Mouse (Mus musculus) urinary bladder, postnatal 36 days (tissue): ENCODE data around the gene Nkap.
"Not testable (repeated sequence)": the region's sequence is repeated elsewhere in the genome, so short reads cannot be mapped to it uniquely, and the experiment has no call there.

Experiments
- DNase-seq, 2 experiments: peaks; one replicate each; pipeline ENCODE4 v3.0.0; 2022; ENCODE audit warnings: low spot score in 2 of 2, mixed read lengths in 1 of 2

Gene Nkap

DNA sequence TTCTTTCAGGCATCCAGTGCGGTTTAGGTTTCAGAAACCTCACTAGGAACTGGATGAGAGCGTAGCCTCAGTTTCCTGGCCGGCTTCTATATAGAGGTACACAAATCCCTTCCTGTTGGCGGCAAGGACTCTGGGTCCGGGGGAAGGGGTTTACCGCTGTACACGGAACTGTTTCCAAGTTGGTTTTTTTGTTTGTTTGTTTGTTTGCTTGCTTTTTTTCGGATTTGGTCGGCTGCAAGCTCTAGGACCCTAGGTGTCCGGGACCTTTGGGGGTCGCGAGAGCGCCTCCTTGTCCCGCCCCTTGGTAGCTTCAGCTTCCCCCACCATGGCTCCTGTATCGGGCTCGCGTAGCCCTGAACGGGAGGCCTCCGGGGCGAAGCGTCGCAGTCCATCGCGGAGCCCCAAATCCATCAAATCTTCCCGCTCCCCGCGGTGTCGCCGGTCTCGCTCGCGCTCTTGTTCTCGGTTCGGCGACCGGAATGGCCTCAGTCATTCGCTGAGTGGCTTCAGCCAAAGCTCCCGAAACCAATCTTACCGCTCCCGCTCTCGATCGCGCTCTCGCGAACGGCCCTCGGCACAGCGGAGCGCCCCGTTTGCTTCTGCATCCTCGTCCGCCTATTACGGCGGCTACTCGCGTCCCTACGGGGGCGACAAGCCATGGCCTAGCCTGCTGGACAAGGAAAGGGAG lies at the start of gene Nkap:
TSS of gene Nkap (plus strand) at position 125 of the 688 bp plus-strand sequence.
- peak; percentile 45 to 54 for DNase-seq

DNA sequence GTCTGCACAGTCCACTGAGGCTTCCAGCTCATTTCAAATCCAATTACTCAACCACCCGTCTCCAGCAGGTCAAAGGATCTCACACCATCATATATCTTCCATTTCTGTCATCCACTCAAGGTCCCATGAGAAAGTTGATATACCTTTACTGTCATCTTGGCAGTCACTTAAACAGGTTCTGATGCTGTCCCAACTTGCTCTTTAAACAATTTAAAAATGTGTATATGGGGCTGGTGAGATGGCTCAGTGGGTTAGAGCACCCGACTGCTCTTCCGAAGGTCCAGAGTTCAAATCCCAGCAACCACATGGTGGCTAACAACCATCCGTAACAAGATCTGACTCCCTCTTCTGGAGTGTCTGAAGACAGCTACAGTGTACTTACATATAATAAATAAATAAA lies 46.2 kb upstream of the Nkap start:
- DNase-seq = not testable (repeated sequence)

DNA sequence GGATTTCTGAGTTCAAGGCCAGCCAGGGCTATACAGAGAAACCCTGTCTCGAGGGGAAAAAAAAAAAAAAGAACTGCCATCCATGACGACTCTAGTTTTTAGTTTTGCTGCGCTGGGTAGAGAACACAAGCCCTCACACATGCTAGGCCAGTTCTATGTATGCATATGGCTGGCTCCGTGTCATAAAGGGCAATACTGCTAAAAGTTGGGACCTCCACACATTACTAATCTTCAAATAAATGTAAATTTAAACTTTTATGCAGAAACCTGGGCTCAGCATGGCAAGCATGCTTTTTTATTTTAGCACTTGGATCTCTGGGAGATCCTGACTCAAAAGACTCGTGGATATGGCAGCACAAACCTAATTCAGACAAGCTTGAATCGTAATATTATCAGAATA lies 45.4 kb upstream of the Nkap start:
- no peak for DNase-seq

DNA sequence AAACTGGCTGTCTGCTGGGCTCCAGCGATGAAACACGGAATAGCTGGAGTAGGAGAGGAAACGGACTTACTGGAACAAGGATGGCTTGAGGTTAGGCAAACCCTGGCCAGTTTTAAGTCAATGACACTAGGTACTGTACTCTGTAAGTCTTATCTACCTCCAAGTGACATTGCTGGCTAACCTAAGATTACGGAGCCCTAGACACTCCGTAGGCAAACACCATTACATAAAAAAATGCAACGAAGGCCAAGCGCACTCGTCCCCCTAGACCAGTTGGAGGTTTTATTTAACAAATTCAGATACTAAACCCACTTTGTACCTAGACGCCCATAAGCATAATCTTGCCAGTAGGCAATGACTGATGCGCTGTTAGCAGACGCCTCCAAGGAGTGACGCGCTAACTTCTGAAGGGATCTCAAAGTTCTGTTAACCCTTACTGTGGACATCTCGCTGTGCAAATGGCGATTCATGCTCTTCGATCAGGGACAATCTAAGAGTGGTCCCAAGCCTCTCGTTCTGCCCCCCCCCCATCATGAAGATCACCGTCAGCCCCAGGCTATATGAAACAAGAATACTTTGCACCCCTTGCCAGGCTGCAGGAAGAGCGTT lies 42.2 kb upstream of the Nkap start:
- DNase-seq = no peak

DNA sequence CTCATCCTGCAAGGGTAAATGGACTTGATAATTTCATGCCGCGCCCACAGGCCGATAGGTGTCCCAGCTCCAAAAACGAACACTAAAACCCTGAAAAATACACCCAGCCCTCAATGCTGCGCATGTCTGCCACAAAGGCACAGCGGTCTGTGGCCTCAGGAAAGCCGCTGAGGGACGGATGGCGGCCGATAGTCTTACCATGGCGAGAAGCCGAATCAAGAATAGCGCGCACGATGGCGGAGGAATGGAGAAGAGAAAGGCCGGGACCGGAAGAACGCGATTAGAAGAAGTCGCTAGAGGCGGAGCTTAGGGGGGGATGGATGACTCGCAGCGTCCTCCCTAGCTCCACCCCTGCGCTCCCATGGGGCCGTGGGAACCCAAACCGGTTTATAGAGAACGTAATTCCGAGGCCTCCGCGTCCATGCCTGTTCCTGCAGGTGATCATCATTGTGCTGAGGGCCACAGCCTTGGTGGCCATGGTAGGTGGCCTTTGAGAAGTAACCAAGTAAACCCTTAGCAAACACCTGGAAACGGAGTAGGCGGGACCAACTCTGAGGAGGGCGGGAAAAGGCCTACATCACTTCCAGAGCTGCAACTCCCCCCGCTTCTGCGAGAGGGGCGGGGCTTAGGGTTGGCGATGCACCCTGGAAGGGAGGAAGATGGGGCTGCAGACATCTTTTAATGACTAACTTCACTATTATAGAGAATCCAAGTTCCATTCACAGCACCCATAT lies 41.5 kb upstream of the Nkap start, which contains the start of gene Rpl39:
TSS of gene Rpl39 (minus strand) at position 476 of the 734 bp plus-strand sequence.
- DNase-seq = peak; percentile 75 to 86

DNA sequence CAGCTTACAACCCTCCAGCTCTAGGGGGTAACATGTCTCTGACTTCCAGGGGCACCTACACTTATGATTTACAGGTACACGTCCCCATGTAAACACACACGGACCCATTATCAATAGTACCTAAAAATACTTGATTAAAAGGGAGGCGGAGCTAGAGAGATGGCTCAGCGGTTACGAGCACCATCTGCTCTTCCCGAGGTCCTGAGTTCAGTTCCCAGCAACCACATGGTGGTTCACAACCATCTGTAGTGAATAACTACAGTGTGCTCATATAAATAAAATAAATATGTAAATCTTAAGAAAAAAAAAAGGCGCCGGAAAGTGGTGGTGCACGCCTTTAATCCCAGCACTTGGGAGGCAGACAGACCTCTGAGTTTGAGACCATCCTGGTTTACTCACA lies 40.9 kb upstream of the Nkap start:
- DNase-seq = no peak

DNA sequence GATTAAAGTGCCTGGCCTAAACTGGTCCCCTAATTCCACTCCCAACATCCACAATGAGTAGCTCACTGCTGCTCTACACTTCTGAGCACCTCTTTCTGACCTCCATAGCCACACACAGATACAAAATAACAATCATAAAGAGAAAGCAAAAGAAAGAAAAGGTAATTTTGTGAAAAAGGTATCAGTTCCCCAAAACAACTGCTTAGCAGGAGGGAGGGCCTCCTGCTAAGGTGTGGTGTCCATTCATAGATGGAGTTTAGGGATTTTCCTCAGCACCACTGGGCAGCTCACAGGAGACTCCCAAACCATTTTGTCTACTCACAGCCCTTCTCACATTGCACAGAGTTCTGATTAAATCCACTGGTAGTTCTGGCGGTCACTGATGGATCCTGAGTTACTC lies 37.8 kb upstream of the Nkap start:
- no peak for DNase-seq

DNA sequence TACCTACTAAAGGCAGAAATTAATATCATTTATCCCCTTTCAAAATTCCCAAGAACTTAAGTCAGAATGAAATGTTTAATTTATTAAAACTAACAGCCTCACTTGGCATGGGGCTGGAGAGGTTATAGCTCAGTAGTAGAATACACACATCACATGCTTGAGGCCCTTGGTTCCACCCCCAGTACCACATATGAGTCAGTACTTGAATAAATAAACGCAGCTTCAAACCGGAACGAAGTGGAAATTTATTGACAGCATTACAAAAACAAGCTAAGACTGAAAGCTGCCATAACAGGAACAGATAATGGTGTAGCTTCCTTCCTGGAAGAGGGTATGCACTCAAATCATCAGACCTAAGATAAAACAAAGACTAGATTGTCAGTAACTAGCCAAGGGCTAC lies 35.1 kb upstream of the Nkap start:
- no peak for DNase-seq

DNA sequence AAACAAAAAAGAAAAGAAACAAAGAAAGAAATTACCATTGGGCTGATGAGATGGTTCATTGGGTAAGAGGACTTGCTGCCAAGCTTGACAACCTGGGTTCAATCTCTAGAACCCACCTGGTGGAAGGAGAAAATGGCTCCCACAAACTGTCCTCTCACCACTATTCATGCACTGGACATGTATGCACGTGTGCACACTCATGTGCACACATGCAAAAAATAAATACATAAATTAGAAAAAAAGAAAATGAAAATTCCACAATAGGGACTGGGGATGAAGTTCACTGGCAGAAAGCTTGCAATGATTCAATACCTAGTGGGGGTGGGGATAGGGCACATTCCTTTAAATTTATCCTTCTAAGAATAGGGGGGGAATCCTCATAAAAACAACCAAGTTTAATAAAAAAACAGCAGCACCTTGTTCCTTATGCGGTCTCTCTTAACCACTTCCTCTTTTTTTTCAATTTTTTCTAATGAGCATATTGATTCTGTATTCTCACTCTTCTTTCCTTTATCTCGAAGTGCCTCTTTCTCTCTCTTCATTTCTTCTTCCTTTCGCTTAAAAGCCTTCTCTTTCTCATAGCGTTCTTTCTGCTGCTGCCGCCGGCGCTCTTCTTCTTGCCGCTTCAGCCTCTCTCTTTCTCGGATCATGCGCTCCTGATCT lies 31.4 kb upstream of the Nkap start:
- no peak for DNase-seq

DNA sequence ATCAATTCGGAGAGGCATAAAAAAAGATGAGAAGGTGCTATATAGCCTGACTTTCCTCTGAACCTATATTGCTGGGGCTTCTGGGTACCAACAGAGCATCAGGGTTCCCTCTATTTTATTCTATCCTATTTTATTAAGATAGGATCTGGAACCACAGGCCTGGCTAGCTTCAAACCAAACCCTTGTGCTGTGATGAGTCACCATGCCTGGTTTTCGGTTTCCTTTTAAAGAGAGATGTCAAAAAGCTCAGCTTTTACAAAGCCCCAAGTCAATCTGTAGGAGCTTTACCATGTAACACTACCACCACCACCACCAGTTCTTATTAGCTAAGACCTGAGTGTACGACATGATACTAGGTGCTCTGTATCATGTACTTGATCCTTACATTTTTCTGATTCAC lies 27.9 kb upstream of the Nkap start:
- no peak for DNase-seq

DNA sequence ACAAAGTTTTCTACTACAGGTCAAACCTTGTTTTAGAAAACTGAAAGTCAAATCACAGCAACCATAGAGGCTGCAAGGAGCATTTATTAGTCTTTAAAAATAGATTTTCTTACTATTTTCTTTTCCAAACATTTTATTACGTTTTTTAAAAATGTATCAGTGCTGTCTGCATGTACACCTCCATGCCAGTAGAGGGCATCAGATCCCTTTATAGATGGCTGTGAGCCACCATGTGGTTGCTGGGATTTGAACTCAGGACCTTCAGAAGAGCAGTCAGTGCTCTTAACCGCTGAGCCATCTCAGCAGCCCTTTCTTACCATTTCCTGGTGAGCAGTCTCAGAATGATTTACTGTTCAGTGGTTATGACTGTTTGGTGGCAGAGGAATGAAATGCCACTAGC lies 22.8 kb upstream of the Nkap start:
- no peak for DNase-seq

DNA sequence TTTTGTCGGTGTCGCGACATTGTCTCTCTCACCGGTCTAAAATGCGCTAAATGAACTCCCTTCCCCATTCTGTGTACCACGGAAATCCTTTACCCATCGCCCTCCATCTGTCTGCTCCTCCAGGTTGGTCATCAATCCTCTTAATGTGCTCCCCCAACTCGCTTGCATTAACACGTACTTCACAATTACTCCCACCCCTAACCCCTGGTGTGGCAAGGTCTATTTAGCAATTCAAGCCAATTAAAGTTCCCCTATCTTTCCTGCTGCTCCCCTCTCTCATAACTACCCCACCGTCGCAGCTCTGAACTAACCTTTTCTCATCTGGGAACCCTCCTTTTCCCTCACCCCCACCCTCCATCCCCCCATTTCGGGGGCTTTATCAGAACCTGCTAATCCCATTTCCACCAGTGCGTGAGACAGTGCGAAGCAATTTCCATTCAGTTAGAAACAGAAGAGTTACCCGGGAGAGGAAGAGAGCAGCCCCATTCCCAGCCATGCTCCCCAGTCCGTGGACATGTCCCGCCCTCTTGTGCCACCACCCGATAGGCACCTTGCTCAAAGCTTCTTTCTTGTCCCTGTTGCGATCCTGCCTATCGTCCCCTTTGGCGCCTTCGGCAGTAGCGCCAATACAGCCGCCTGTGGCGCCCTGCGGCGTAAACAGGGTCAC lies 16.9 kb upstream of the Nkap start:
- no peak for DNase-seq

DNA sequence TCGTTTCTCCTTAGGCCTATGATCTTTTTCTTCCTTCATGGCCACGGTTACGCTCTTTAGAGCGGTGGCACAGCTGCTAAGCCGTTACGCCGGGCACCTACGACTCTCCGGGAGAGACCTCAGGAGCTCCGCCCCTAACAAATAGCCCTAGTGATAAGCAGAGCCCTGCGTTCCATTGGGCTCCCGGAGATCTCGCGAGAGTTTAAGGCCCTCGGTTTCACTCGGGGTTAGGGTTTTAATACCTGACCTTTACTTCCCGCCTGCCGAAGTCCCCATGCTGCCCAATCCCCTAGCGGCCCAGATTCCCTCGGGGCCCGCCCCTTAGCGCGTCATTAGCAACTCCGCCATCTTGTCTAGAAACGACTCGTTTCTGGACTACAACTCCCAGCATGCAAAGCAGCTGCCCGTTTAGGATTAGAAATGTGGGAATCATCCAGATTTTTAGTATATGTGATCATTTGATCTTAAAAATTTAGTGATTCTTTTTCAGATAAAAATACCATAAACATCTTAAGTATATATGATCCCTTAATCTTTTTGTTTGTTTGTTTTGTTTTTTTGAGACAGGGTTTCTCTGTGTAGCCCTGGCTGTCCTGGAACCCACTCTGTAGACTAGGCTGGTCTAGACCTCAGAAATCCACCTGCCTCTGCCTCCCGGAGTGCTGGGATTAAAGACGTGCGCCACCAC lies 16.3 kb upstream of the Nkap start, which contains the start of gene Upf3b:
TSS of gene Upf3b (minus strand) at position 130 of the 688 bp plus-strand sequence.
- DNase-seq = peak; percentile 79 to 90

DNA sequence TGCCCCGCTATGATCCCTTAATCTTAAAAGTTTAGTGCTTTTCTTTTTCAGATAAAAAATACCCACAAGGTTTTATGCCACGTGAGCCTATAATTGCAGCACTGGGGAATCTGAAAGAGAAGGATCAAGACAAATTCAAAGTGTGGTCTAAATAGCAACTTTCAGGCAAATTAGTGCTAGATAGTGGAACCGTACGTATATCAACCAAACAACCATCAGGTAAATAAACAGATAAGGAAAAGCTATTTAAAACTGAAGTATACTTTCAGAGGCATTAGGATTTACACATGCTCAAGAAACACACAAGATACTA lies 15.8 kb upstream of the Nkap start:
- no peak for DNase-seq

DNA sequence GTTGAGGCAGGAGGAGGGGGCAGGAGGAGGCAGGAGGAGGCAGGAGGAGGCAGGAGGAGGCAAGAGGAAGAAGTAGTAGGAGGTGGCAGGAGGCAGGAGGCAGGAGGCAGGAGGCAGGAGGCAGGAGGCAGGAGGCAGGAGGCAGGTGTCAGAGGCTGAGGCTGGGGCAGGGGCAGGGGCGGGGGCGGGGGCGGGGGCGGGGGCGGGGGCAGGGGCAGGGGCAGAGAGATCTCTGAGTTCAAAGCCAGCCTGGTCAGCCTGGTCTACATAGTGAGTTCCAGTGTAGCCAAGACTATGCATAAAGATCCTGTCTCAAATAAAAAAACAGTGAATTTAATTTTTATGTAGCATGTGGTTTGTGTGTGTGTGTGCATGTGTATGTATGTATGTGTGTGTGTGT lies 9.5 kb upstream of the Nkap start:
- DNase-seq = no peak

DNA sequence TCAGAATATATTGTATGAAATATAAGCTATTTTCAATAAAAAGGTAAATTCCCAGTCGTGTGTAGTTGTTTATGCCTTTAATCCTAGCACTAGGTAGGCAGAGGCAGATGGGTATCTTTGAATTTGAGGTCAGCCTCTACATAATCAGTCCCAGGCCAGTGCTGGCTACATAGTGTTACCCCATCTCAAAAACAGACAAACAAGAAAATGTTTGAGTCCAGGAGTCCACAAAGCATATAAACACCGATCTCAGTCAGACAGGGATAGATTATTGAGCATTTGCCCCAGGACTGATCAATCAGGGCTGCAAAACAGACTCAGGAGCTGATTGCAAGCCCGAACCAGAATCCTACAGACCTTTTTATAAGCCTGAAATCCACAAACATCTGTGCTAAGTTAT lies 7.0 kb upstream of the Nkap start:
- DNase-seq = no peak

DNA sequence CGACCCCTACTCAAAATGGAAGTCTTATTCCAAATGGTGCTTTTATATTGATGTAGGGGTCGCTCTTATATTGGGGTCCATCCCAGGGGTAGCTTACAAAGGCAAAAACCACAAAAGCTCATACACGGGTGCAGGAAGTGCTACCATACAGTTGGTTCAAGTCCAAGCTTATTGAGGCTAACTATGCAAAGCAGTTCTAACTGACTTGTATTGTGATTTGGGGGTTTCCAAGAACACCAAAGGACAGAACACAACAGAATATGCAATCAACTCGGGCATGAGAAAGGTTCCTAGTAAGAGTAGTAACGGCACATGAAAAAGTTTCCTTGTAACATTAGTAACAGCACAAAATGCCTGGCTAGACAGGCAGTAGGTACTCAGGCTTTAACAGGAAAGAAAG lies 6.4 kb upstream of the Nkap start:
- DNase-seq = no peak

DNA sequence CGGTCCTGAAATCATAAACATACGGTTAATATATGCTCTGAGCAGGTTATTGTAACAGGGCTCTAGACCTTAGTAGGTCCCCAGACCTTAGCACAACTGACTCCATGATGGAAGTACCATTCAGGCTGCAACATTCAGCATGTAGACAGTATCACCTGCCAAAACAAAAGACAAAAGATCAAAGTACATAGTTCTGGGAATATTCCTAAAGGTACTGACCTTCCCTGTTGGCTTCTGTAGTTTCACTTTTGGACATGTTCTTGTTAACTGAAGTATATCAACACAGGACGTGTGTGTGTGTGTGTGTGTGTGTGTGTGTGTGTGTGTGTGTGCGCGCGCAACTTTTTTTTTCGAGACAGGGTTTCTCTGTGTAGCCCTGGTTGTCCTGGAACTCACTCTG lies 1.1 kb upstream of the Nkap start:
- no peak for DNase-seq

DNA sequence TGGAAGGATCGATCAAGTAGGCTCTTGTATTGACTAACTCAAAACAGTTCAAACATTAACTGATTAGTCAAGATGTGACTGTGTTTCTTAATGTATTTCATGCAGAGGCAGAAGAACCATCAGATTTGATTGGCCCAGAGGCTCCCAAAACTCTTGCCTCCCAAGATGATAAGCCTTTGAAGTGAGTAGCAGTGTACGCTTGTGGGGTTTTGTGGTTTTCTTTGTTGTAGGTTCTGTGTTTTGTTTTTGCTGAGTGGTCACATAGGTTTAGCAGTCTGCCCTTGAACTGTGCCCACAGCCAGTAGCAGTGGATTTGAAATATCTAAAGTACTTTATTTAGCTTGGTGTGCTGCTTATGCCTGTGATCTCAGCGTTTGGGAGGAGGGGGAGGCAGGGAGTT lies 15.1 kb downstream of the Nkap start:
- no peak for DNase-seq

DNA sequence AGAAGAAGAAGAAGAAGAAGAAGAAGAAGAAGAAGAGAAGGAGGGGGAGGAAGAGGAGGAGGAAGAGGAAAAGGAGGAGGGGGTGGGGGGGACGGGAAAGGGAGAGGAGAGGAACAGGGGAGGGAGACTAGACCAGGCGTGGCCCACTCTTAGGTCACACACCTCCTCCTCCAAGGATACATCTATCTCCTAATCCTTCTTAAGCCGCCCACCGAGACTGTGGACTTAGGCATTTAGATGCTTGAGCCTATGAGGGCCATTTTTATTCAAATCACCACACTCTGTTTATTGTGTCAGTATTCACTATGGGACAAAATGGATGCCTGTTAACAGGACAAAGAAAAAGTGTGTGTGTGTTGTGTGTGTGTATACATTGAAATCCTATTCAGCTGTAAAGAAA lies 17.9 kb downstream of the Nkap start:
- not testable (repeated sequence) for DNase-seq

DNA sequence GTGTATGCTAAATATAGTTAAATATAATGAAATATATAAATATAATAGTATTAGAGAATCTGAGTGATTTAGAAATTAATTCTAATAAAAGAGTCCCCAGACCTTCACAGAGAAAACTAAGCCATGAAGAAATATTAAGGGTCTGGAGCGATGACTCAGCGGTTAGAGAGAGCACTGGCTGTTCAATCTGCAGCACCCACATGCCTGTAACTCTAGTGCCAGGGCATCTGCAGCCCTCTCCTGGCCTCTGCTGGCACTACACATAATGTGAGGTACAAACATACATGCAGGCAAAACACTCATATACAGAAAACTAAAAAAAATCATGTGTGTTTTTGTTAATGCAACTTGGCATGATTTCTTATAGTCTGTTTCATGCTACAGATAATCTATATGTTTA lies 18.4 kb downstream of the Nkap start:
- no peak for DNase-seq
